Mouse (Mus musculus) hindbrain, embryonic 16.5 days (tissue): ENCODE results near the gene Rpl9-ps1. TPM values are rescaled to one million over a fixed set of nuclear protein-coding genes. Genes with fewer than 3 reads are reported as not detected.

Source experiments
- ATAC-seq: fragments of 200-750 bp; cut with Nextera tagmentation; 2 replicates; pipeline ENCODE4 v1.8.0; 2017; ENCODE audit warnings: moderate TSS enrichment, moderate library complexity
- H3K27ac ChIP-seq: fragments of 300-500 bp; sonication (generic); 2 replicates; pipeline ENCODE4 v1.5.1; 2014; ENCODE audit warnings: low read depth, mild to moderate bottlenecking, control low read depth, low read length, moderate library complexity
- H3K27me3 ChIP-seq: fragments of 300-500 bp; sonication (generic); replicated peaks from 2 replicates; pipeline ENCODE4 v1.6.1; 2014; ENCODE audit warnings: low read length; ENCODE audit not compliant: control insufficient read depth, insufficient read depth
- H3K36me3 ChIP-seq: fragments of 300-500 bp; sonication (generic); 2 replicates; pipeline ENCODE4 v1.6.1; 2014; ENCODE audit warnings: mild to moderate bottlenecking, low read length, moderate library complexity, mixed read lengths; ENCODE audit not compliant: control insufficient read depth, insufficient read depth
- H3K4me1 ChIP-seq: fragments of 300-500 bp; sonication (generic); 2 replicates; pipeline ENCODE4 v1.6.1; 2014; ENCODE audit warnings: low read depth, low read length; ENCODE audit not compliant: control insufficient read depth, insufficient read depth
- H3K4me2 ChIP-seq: fragments of 300-500 bp; sonication (generic); 2 replicates; pipeline ENCODE4 v1.6.1; 2014; ENCODE audit warnings: mild to moderate bottlenecking, low read length, control low read depth, moderate library complexity
- H3K4me3 ChIP-seq: fragments of 300-500 bp; sonication (generic); 2 replicates; pipeline ENCODE4 v1.5.1; 2014; ENCODE audit warnings: mild to moderate bottlenecking, low read length, control low read depth, moderate library complexity
- H3K9ac ChIP-seq: fragments of 300-500 bp; sonication (generic); 2 replicates; pipeline ENCODE4 v1.6.1; 2014; ENCODE audit warnings: low read depth, mild to moderate bottlenecking, control low read depth, low read length, moderate library complexity
- H3K9me3 ChIP-seq: fragments of 300-500 bp; sonication (generic); 2 replicates; pipeline ENCODE4 v1.6.1; 2014; ENCODE audit warnings: mild to moderate bottlenecking, low read length, moderate library complexity; ENCODE audit not compliant: control insufficient read depth
- WGBS: fragments of 180-500 bp; shearing (Covaris S2); extraction: QIAGEN DNeasy Blood & Tissue Kit; methylation state at CpG from one replicate; pipeline ENCODE4 v1.1.7; 2014; 5-methylcytosine and 5-hydroxymethylcytosine counted together
- polyA plus RNA-seq: library from polyadenylated mRNA; unstranded; fragments of >200 nt; fragmentation: Nextera tagmentation; extraction: Ambion mirVana; gene quantifications from 2 replicates; pipeline ENCODE4 v1.2.1, GENCODE M21; 2015

The Rpl9-ps1 gene
- not detected in 2 replicates for polyA plus RNA-seq

DNA sequence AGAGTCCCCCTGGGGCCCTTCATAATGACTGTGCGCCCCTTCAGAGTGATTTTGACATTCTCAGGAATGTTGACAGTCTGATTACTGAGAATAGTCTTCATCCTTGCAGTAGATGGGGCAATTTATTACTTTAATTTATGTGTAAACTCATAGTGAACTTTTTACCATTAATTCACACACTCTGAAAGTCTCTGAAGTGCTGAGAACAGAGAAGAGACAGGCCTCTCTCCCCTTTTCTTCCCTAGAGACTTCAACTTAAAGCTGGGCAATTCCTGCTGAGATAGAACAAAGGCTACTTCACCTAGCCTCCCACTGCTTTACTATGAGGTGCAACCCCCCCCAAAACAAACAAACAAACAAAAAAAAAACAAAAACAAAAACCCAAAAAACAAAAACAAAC, at the start of gene Rpl9-ps1:
Rpl9-ps1 (minus strand) TSS at position 101 of the 400 bp plus-strand sequence.
- WGBS: 89% methylated on average over 1 of the region's 1 CpGs
- H3K4me3 ChIP-seq: no peak within 1 kb of the TSS
- ATAC-seq: no peak
- no peak within 1 kb of the TSS for H3K9ac ChIP-seq
- no peaks in the 10 kb centered on the region for H3K36me3 ChIP-seq
- no peak within 1 kb of the TSS for H3K27ac ChIP-seq
- H3K9me3 ChIP-seq: no peaks in the 10 kb centered on the region
- H3K27me3 ChIP-seq: no peaks in the 10 kb centered on the region
- no peaks in the 10 kb centered on the region for H3K4me1 ChIP-seq
- no peak within 1 kb of the TSS for H3K4me2 ChIP-seq

- H3K27ac ChIP-seq: no peak overlapping the region
- no peak overlapping the region for H3K4me3 ChIP-seq
- no peaks in the 10 kb centered on the region for H3K36me3 ChIP-seq
- H3K9me3 ChIP-seq: no peaks in the 10 kb centered on the region
- no peak overlapping the region for H3K9ac ChIP-seq
- H3K27me3 ChIP-seq: no peaks in the 10 kb centered on the region
- no peak for ATAC-seq
- no peaks in the 10 kb centered on the region for H3K4me1 ChIP-seq
- WGBS: 77% methylated on average over 1 of the region's 1 CpGs
- H3K4me2 ChIP-seq: no peak overlapping the region
Measured at GRCm38 (mm10) chr11:83692008-83692407, 46.6 kb upstream of the Rpl9-ps1 start.

- no peak overlapping the region for H3K9ac ChIP-seq
- 89% methylated on average over 1 of the region's 1 CpGs for WGBS
- H3K4me3 ChIP-seq: no peak overlapping the region
- H3K9me3 ChIP-seq: no peaks in the 10 kb centered on the region
- no peaks in the 10 kb centered on the region for H3K4me1 ChIP-seq
- H3K36me3 ChIP-seq: no peaks in the 10 kb centered on the region
- H3K27me3 ChIP-seq: no peaks in the 10 kb centered on the region
- no peak overlapping the region for H3K4me2 ChIP-seq
- no peak overlapping the region for H3K27ac ChIP-seq
- no peak for ATAC-seq
Measured at GRCm38 (mm10) chr11:83689918-83690317, 44.5 kb upstream of the Rpl9-ps1 start.

- 92% methylated on average over 1 of the region's 1 CpGs for WGBS
Measured at GRCm38 (mm10) chr11:83675665-83676064, 30.2 kb upstream of the Rpl9-ps1 start.

GRCm38 (mm10) chr11:83671743-83672142, 26.3 kb upstream of the Rpl9-ps1 start:
- H3K4me3 ChIP-seq: no peak overlapping the region
- H3K27me3 ChIP-seq: no peaks in the 10 kb centered on the region
- H3K9me3 ChIP-seq: no peaks in the 10 kb centered on the region
- ATAC-seq: no peak
- H3K4me1 ChIP-seq: no peaks in the 10 kb centered on the region
- H3K9ac ChIP-seq: no peak overlapping the region
- H3K4me2 ChIP-seq: no peak overlapping the region
- no peak overlapping the region for H3K27ac ChIP-seq
- H3K36me3 ChIP-seq: no peaks in the 10 kb centered on the region

More at GRCm38 (mm10) chr11:83675665-83676064, 30.2 kb upstream of the Rpl9-ps1 start:
- H3K27me3 ChIP-seq: no peaks in the 10 kb centered on the region
- H3K36me3 ChIP-seq: no peaks in the 10 kb centered on the region
- no peak overlapping the region for H3K9ac ChIP-seq
- no peak overlapping the region for H3K27ac ChIP-seq
- H3K4me3 ChIP-seq: no peak overlapping the region
- H3K9me3 ChIP-seq: no peaks in the 10 kb centered on the region
- no peaks in the 10 kb centered on the region for H3K4me1 ChIP-seq
- no peak overlapping the region for H3K4me2 ChIP-seq
- ATAC-seq: no peak

DNA sequence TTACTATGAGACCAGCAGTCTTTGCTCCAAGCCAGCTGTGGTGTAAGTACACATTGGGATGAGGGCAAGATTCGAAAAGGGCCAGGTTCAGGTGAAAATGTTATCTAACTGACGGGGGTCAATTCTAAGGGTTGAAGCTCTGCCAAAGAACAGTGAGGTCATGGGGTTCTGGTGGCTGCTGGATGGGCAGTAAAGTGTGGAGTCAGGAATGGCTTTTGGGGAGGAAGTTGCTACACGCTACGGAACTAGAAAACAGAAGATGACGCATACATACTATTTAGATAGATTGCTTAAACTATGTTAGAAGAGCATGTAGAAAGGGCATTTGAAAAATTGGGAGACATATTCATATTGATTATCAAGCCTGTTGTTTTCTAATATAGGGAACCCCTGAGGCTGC, 18.1 kb upstream of the Rpl9-ps1 start:
- Histone ChIP-seq H3K9me3 (no peaks in the 10 kb centered on the region), H3K27ac (no peak overlapping the region), H3K27me3 (no peaks in the 10 kb centered on the region), H3K9ac (no peak overlapping the region), H3K4me2 (no peak overlapping the region), H3K36me3 (no peaks in the 10 kb centered on the region), H3K4me1 (no peaks in the 10 kb centered on the region), H3K4me3 (no peak overlapping the region)
- ATAC-seq: no peak
- WGBS: 84% methylated on average over 5 of the region's 5 CpGs

GRCm38 (mm10) chr11:83662204-83662603, 16.8 kb upstream of the Rpl9-ps1 start, which contains the start of gene Ccl4:
TSS of gene Ccl4 (plus strand) at chr11:83662584.
- Histone ChIP-seq H3K4me3 (no peak within 1 kb of the TSS), H3K27me3 (no peaks in the 10 kb centered on the region), H3K9me3 (no peaks in the 10 kb centered on the region), H3K36me3 (no peaks in the 10 kb centered on the region), H3K4me1 (no peaks in the 10 kb centered on the region), H3K27ac (no peak within 1 kb of the TSS), H3K9ac (no peak within 1 kb of the TSS), H3K4me2 (no peak within 1 kb of the TSS)
- 79% methylated on average over 6 of the region's 6 CpGs for WGBS
- no peak for ATAC-seq

DNA sequence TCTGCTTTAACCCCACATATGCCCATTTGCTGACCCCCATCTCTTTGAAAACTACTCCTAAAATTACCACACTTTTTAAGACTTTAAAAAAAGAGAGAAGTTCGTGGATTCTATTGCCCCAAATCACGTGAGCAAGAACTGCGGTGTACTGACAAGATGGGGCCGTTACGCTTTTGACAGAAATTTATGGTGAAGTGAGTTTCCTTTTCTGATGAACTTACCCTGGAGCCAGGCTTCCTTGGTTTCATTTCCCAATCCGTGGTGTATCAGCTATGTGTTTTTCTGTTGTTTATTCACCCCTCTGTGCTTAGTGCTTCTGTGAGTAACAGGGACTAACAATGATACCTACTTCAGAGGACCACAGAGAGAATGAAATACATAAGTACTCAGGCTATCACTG, 13.4 kb upstream of the Rpl9-ps1 start:
- WGBS: 81% methylated on average over 6 of the region's 6 CpGs
- Histone ChIP-seq H3K9ac (no peak overlapping the region), H3K27ac (no peak overlapping the region), H3K4me3 (no peak overlapping the region), H3K4me2 (no peak overlapping the region), H3K27me3 (no peaks in the 10 kb centered on the region), H3K36me3 (no peaks in the 10 kb centered on the region), H3K9me3 (no peaks in the 10 kb centered on the region), H3K4me1 (no peaks in the 10 kb centered on the region)
- ATAC-seq: no peak

GRCm38 (mm10) chr11:83657508-83657907, 12.1 kb upstream of the Rpl9-ps1 start:
- H3K4me1 ChIP-seq: no peaks in the 10 kb centered on the region
- no peak overlapping the region for H3K4me2 ChIP-seq
- ATAC-seq: no peak
- WGBS: 94% methylated on average over 3 of the region's 3 CpGs
- no peak overlapping the region for H3K4me3 ChIP-seq
- no peaks in the 10 kb centered on the region for H3K9me3 ChIP-seq
- no peaks in the 10 kb centered on the region for H3K27me3 ChIP-seq
- H3K27ac ChIP-seq: no peak overlapping the region
- H3K9ac ChIP-seq: no peak overlapping the region
- no peaks in the 10 kb centered on the region for H3K36me3 ChIP-seq

- H3K4me2 ChIP-seq: no peak overlapping the region
- no peak for ATAC-seq
- H3K36me3 ChIP-seq: no peaks in the 10 kb centered on the region
- 87% methylated on average over 8 of the region's 8 CpGs for WGBS
- H3K27me3 ChIP-seq: no peaks in the 10 kb centered on the region
- no peaks in the 10 kb centered on the region for H3K9me3 ChIP-seq
- H3K27ac ChIP-seq: no peak overlapping the region
- H3K9ac ChIP-seq: no peak overlapping the region
- no peaks in the 10 kb centered on the region for H3K4me1 ChIP-seq
- no peak overlapping the region for H3K4me3 ChIP-seq
Measured at GRCm38 (mm10) chr11:83654606-83655005, 9.2 kb upstream of the Rpl9-ps1 start.
